Mouse (Mus musculus) heart, postnatal 0 days (tissue): ENCODE results near the gene Phactr2. TPM values are rescaled to one million over a fixed set of nuclear protein-coding genes. Genes with fewer than 3 reads are reported as not detected.

Experiments
- ATAC-seq: fragments of 200-750 bp; cut with Nextera tagmentation; 2 replicates; pipeline ENCODE4 v1.8.0; 2017; ENCODE audit warnings: low read depth, moderate number of reproducible peaks, moderate library complexity; ENCODE audit not compliant: insufficient read depth
- DNase-seq: peaks from one replicate; pipeline ENCODE4 v3.0.0-alpha.2; 2016; ENCODE audit warnings: low spot score
- H3K27ac ChIP-seq: fragments of 300-500 bp; sonication (generic); 2 replicates; pipeline ENCODE4 v1.5.1; 2014; ENCODE audit warnings: low read depth, mild to moderate bottlenecking
- H3K27me3 ChIP-seq: fragments of 300-500 bp; sonication (generic); 2 replicates; pipeline ENCODE4 v1.6.1; 2014; ENCODE audit warnings: low read length, mixed read lengths; ENCODE audit not compliant: control insufficient read depth, insufficient read depth
- H3K36me3 ChIP-seq: fragments of 300-500 bp; sonication (generic); replicated peaks from 2 replicates; pipeline ENCODE4 v1.6.1; 2014; ENCODE audit warnings: low read length, mixed read lengths; ENCODE audit not compliant: control insufficient read depth, insufficient read depth
- H3K4me1 ChIP-seq: fragments of 300-500 bp; sonication (generic); 2 replicates; pipeline ENCODE4 v1.6.1; 2014; ENCODE audit warnings: antibody characterized with exemption; ENCODE audit not compliant: control insufficient read depth, insufficient read depth
- H3K4me2 ChIP-seq: fragments of 300-500 bp; sonication (generic); 2 replicates; pipeline ENCODE4 v1.6.1; 2014; ENCODE audit warnings: low read depth, mild to moderate bottlenecking, low read length, moderate library complexity
- H3K4me3 ChIP-seq: fragments of 300-500 bp; sonication (generic); 2 replicates; pipeline ENCODE4 v1.5.1; 2014; ENCODE audit warnings: low read depth, low read length
- H3K9ac ChIP-seq: fragments of 300-500 bp; sonication (generic); replicated peaks from 2 replicates; pipeline ENCODE4 v1.6.1; 2014; ENCODE audit warnings: low read depth, low read length, mixed read lengths
- H3K9me3 ChIP-seq: fragments of 300-500 bp; sonication (generic); replicated peaks from 2 replicates; pipeline ENCODE4 v1.6.1; 2016; ENCODE audit warnings: low read length; ENCODE audit not compliant: control insufficient read depth
- CTCF ChIP-seq: IDR thresholded peaks from 2 replicates; pipeline ENCODE4 v1.5.1; 2016; ENCODE audit warnings: antibody characterized with exemption, control low read depth, low read depth
- EP300 ChIP-seq: IDR thresholded peaks from 2 replicates; pipeline ENCODE4 v1.6.1; 2016; ENCODE audit warnings: antibody characterized with exemption, low read depth
- WGBS: fragments of 180-500 bp; shearing (Covaris S2); extraction: QIAGEN DNeasy Blood & Tissue Kit; methylation state at CpG from one replicate; pipeline ENCODE4 v1.1.7; 2014; 5-methylcytosine and 5-hydroxymethylcytosine counted together
- polyA plus RNA-seq: library from polyadenylated mRNA; unstranded; fragments of >200 nt; fragmentation: Nextera tagmentation; extraction: Ambion mirVana; gene quantifications from 2 replicates; pipeline ENCODE4 v1.2.1, GENCODE M21; 2015
- total RNA-seq: library from RNA; depleted of rRNA; stranded (reverse); fragments of >200 nt; gene quantifications from 2 replicates; pipeline ENCODE4 v1.2.3, GENCODE M21; 2014; ENCODE audit warnings: low replicate concordance

Gene Phactr2
- total and polyA plus RNA-seq, 2 experiments from 2014 or later = 39.6 to 51.1 TPM

- Histone ChIP-seq H3K27me3 (no peaks in the 10 kb centered on the region), H3K27ac (no peak overlapping the region), H3K4me2 (no peak overlapping the region), H3K36me3 (no peaks in the 10 kb centered on the region), H3K4me3 (no peak overlapping the region), H3K9ac (no peak overlapping the region), H3K4me1 (peaks cover 15% of the 10 kb centered on the region), H3K9me3 (no peaks in the 10 kb centered on the region)
- no peak for TF ChIP-seq CTCF
- TF ChIP-seq EP300 = no peak
- DNase-seq = no peak
- no peak for ATAC-seq
Observed at GRCm38 (mm10) chr10:13360913-13361312, 113.3 kb downstream of the Phactr2 start.

GRCm38 (mm10) chr10:13359846-13360245 is 114.4 kb downstream of the Phactr2 start:
- TF ChIP-seq EP300 = no peak
- no peak for TF ChIP-seq CTCF
- peaks cover 15% of the 10 kb centered on the region for H3K4me1 ChIP-seq
- 86% methylated on average over 5 of the region's 5 CpGs for WGBS
- no peaks in the 10 kb centered on the region for H3K36me3 ChIP-seq
- H3K9ac ChIP-seq = no peak overlapping the region
- DNase-seq = no peak
- no peak overlapping the region for H3K4me2 ChIP-seq
- peak overlapping the region; percentile 26; the same call in 1 of the 2 replicates for H3K27ac ChIP-seq
- H3K27me3 ChIP-seq = no peaks in the 10 kb centered on the region
- no peak overlapping the region for H3K4me3 ChIP-seq
- no peak for ATAC-seq
- no peaks in the 10 kb centered on the region for H3K9me3 ChIP-seq

- H3K9ac ChIP-seq = no peak overlapping the region
- ATAC-seq = no peak
- no peak for TF ChIP-seq CTCF
- TF ChIP-seq EP300 = no peak
- no peaks in the 10 kb centered on the region for H3K9me3 ChIP-seq
- WGBS = 7% methylated on average over 3 of the region's 3 CpGs
- no peak for DNase-seq
- peaks cover 11% of the 10 kb centered on the region for H3K4me1 ChIP-seq
- H3K27me3 ChIP-seq = no peaks in the 10 kb centered on the region
- peak overlapping the region; percentile 64 for H3K27ac ChIP-seq
- no peak overlapping the region for H3K4me3 ChIP-seq
- H3K36me3 ChIP-seq = no peaks in the 10 kb centered on the region
- no peak overlapping the region for H3K4me2 ChIP-seq
Observed at GRCm38 (mm10) chr10:13358679-13359078, 115.5 kb downstream of the Phactr2 start.

- DNase-seq (no peak), ATAC-seq (no peak)
- Histone ChIP-seq H3K27me3 (no peaks in the 10 kb centered on the region), H3K4me1 (no peaks in the 10 kb centered on the region; the same call in 1 of the 2 replicates), H3K27ac (no peak overlapping the region), H3K4me3 (no peak overlapping the region), H3K9ac (no peak overlapping the region), H3K4me2 (no peak overlapping the region), H3K9me3 (no peaks in the 10 kb centered on the region), H3K36me3 (no peaks in the 10 kb centered on the region)
- 62% methylated on average over 5 of the region's 5 CpGs for WGBS
- TF ChIP-seq CTCF = no peak
- no peak for TF ChIP-seq EP300
Observed at GRCm38 (mm10) chr10:13346609-13347290, 127.5 kb downstream of the Phactr2 start.

GRCm38 (mm10) chr10:13340583-13340982 is 133.6 kb downstream of the Phactr2 start:
- WGBS = 91% methylated on average over 3 of the region's 3 CpGs
- no peak for DNase-seq
- H3K4me2 ChIP-seq = no peak overlapping the region

GRCm38 (mm10) chr10:13336964-13337363 is 137.2 kb downstream of the Phactr2 start:
- no peak overlapping the region for H3K9ac ChIP-seq
- no peaks in the 10 kb centered on the region for H3K4me1 ChIP-seq
- no peaks in the 10 kb centered on the region for H3K9me3 ChIP-seq
- no peak overlapping the region for H3K27ac ChIP-seq
- H3K4me3 ChIP-seq = no peak overlapping the region
- H3K27me3 ChIP-seq = no peaks in the 10 kb centered on the region
- no peaks in the 10 kb centered on the region for H3K36me3 ChIP-seq
- no peak overlapping the region for H3K4me2 ChIP-seq
- no peak for ATAC-seq
- TF ChIP-seq EP300 = no peak
- DNase-seq = no peak
- WGBS = 65% methylated on average over 4 of the region's 4 CpGs

More at GRCm38 (mm10) chr10:13340583-13340982, 133.6 kb downstream of the Phactr2 start:
- Histone ChIP-seq H3K27ac (no peak overlapping the region), H3K4me3 (no peak overlapping the region), H3K36me3 (no peaks in the 10 kb centered on the region), H3K4me1 (no peaks in the 10 kb centered on the region; the same call in 1 of the 2 replicates), H3K9me3 (no peaks in the 10 kb centered on the region), H3K27me3 (no peaks in the 10 kb centered on the region), H3K9ac (no peak overlapping the region)
- TF ChIP-seq CTCF = no peak
- TF ChIP-seq EP300 = no peak
- ATAC-seq = no peak
